Mouse (Mus musculus): ENCODE data around the gene Tssk3. TPM values are rescaled to one million over a fixed set of nuclear protein-coding genes. Genes with fewer than 3 reads are reported as not detected.
"Not testable (repeated sequence)": the region's sequence is repeated elsewhere in the genome, so short reads cannot be mapped to it uniquely, and the experiment has no call there.

Gene Tssk3
- not detected in 2 replicates for total RNA-seq (2017)

DNA sequence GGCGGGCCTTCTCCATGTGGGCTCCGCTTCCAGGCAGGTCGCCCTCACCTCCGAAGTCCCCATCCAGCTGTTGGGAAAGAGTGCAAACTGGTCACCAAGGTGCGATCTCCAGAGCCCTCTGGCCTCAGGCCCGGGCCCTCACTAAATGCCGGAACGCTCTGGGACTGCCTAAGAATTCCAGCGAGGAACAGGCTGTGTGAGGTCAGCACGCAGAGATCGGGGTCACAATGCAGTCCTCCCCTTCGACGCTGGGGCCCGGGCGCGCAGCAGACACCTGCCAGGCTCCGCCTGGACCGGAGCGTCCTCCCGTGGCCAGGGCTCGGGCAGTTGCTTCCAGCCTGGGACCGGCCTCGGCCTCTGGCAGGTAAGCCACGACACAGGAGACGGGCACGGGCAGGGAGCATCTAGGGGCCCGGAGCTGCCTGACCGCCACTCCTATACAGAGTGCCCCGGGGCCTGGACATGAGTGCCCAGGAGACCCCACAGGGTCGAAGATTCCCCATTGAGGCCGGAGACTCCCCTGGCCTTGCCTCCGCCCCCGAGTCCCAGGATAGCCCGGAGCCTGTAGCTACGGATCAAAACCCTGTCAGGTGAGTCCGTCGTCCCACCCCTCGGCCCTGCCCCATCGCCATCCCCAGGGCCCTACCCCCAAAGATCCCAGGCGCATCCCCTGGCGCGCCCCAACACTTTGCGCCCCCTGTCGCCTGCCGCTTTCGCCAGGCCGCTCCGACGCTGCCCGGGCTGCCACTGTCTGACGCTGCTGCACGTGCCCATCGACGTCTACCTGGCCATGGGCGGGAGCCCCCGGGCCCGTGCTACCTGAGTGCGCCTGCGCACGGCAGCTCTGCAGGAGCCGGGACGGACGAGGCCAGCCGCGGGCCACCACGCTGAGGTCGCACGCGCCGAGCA lies at the start of gene Tssk3, which contains the start of gene Fam229a:
Gene Tssk3 (minus strand): TSS at position 51 of the 909 bp plus-strand sequence.
Gene Fam229a (plus strand): TSS at position 219 of the 909 bp plus-strand sequence.
- no peak for ATAC-seq (ENCODE audit: extremely low read depth, insufficient number of reproducible peaks, low FRiP score, poor library complexity, severe bottlenecking)

DNA sequence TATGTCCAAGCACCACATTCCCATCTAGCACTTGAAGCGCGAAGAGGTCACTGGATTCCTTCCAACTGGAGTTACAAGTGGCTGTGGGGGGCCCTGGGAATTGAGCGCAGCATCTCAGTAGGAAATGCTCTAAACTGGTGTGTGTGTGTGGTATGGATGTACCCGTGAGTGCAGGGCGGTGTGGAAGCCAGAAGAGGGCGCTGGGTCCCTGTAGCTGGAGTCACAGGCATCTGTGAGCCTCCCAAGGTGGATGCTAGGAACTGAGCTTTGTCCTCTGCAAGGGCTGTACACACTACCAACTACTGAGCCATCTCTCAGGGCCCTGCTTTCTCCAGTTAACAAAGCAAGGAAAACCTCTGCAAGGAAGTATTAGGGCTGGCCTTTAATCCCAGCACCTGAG lies 49.2 kb upstream of the Tssk3 start:
- peak; percentile 18; the same call in 1 of the 2 replicates for ATAC-seq (ENCODE audit: extremely low read depth, insufficient number of reproducible peaks, low FRiP score, poor library complexity, severe bottlenecking)

- not testable (repeated sequence) for ATAC-seq (ENCODE audit: extremely low read depth, insufficient number of reproducible peaks, low FRiP score, poor library complexity, severe bottlenecking)
Measured at GRCm38 (mm10) chr4:129528901-129529300, 38.1 kb upstream of the Tssk3 start.

DNA sequence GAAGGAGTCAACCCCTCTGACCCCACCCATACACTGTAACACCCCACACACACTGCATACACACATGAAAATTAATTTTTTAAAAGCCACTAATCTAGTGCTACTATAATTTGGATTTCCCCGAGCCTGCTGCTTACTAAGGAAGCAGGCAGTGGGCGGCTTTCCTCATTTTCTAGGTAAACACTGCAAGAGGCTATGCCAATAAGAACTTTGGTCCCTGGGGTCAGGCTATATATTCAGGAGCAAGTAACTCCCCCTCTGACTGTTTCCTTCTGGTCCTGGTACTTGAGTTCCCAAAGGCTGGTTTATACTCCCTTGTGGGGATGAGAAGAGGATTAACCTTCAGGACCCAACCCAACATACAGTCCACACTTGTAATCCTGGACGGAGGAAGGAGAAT lies 35.1 kb upstream of the Tssk3 start:
- no peak for ATAC-seq (ENCODE audit: extremely low read depth, insufficient number of reproducible peaks, low FRiP score, poor library complexity, severe bottlenecking)

DNA sequence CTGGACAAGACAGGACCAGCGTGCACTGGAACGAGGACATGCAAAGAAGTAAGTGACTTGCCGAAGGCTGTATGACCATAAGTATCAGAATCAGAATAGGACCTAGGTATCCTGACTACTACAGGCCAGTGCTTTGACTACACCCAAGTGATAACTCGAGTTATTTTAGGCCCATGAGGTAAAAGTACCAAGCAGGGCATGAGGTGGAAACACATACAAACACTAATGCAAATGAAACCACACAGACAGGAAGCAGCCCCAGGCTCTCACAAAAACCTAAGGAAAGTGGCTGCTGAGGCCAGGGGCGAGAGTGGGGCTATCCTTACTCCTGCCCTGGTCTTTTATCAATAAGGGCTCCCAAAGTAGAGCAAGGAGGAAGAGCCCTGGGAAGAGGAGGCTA lies 34.5 kb upstream of the Tssk3 start:
- peak; percentile 88 for ATAC-seq (ENCODE audit: extremely low read depth, insufficient number of reproducible peaks, low FRiP score, poor library complexity, severe bottlenecking)

GRCm38 (mm10) chr4:129518519-129518918 lies 27.7 kb upstream of the Tssk3 start:
- no peak for ATAC-seq (ENCODE audit: extremely low read depth, insufficient number of reproducible peaks, low FRiP score, poor library complexity, severe bottlenecking)

- ATAC-seq (ENCODE audit: extremely low read depth, insufficient number of reproducible peaks, low FRiP score, poor library complexity, severe bottlenecking) = no peak
Measured at GRCm38 (mm10) chr4:129516925-129517324, 26.1 kb upstream of the Tssk3 start.

DNA sequence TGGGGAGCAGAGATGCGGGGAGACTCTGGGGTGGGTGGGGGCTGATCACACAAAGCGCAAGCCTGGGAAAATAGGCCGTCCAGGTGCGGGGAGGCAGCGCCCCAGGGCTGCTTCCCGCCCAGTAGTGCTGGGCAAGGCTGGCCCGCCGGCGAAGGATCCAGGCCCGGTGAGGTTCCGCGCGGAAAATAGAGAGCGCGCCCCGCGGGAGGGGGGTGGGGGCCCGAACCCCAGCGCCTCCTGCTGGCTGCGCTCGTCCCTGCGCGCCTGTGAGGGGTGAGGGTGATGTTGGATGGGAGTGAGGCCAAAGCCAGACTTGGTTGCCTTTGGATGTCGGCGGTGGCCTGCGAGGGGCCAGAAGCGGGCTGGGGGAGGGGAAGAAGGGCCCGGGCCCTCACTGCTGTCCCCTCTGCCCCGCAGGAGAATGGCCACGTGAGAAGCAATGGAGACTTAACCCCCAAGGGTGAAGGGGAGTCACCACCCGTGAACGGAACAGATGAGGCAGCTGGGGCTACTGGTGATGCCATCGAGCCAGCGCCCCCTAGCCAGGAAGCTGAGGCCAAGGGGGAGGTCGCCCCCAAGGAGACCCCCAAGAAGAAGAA lies 23.6 kb upstream of the Tssk3 start:
- ATAC-seq (ENCODE audit: extremely low read depth, insufficient number of reproducible peaks, low FRiP score, poor library complexity, severe bottlenecking) = peak; percentile 50

DNA sequence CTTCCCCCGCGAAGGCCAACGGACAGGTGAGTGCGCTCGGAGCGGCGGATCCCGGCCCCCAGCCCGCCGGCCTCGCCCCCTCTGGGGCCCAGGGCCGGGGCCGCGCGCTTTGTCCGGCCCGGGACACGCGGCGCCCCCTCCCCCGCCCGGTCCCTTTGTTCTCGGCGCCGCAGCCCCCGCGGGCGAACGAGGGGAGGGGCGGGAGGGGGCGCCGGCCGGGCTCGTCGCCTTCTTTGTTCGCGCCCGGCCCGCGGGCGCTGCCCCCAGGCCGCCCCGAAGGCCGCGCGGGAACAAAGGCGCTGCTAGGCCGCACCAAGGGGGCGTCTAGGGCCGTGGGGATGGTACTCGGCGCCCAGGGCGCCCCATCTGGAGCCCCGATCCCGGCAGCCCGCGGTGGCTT lies 23.1 kb upstream of the Tssk3 start:
- no peak for ATAC-seq (ENCODE audit: extremely low read depth, insufficient number of reproducible peaks, low FRiP score, poor library complexity, severe bottlenecking)

DNA sequence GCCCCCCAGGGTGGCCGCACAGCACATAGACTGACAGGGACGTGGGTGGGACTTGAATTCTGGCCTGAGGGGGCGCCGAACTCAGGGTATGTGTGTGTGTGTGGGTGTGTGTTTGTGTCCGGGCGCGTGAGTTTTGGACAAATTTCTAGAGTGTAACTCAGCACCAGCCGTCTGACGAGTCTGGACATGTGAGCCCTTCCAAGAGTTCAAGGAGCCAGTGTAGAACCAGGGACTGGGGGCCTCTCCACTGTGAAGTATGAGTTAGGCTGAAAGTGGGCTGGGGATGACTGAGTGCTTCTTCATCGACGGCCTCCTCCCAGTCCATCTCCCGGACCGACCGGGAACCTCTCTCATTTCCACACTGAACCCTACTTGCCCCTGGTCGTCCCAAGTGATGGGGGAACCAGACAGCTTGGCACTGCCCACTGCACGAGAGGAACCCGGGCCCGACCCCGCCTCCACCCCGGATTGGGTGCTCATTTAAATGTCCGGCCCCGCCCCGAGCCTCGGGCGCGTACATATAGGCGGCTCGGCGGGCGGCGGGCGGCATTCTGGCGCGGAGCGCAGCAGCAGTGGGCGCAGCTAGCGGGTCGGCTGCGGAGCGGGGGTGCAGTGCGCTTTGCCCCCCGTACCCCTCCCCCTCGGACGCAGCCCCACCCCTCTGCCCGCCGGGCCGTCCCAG lies 22.4 kb upstream of the Tssk3 start, which contains the start of gene Marcksl1:
Gene Marcksl1 (plus strand): TSS at position 496 of the 682 bp plus-strand sequence.
- ATAC-seq (ENCODE audit: extremely low read depth, insufficient number of reproducible peaks, low FRiP score, poor library complexity, severe bottlenecking) = peak; percentile 76

GRCm38 (mm10) chr4:129511413-129512096 lies 20.7 kb upstream of the Tssk3 start:
- no peak for ATAC-seq (ENCODE audit: extremely low read depth, insufficient number of reproducible peaks, low FRiP score, poor library complexity, severe bottlenecking)

DNA sequence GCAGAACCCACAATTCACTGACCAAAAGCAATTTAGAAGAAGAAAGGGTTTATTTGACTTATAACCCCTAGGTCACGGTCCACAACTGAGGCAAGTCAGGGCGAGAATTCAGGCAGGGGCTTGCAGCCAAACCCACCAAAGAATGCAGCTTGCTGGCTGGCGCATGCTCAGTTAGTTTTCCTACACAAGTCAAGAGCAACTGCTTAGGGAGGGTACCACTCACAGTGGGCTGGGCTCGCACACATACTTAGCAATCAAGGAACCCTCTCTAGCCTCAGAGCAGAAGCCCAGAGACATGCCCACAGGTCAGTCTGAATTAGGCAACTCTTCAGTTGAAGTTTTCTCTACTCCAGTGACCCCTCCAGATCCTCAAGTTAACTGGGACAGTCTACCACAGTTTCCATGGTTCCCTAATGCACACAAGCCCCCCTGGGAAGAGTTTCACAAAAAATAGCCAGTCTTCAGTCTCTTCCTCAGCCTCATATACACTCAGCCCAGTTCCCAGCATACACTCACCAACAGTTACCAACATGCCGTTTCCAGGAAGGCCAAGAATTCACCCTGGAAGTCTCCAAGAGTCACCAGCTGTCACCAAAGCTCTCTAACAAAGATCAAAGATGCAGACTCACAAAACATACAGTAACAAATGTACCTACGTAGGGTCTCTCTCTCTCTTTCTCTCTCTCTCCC lies 20.0 kb upstream of the Tssk3 start:
- ATAC-seq (ENCODE audit: extremely low read depth, insufficient number of reproducible peaks, low FRiP score, poor library complexity, severe bottlenecking) = no peak

GRCm38 (mm10) chr4:129509650-129510049 lies 18.8 kb upstream of the Tssk3 start:
- no peak for ATAC-seq (ENCODE audit: extremely low read depth, insufficient number of reproducible peaks, low FRiP score, poor library complexity, severe bottlenecking)

- no peak for ATAC-seq (ENCODE audit: extremely low read depth, insufficient number of reproducible peaks, low FRiP score, poor library complexity, severe bottlenecking)
Measured at GRCm38 (mm10) chr4:129508834-129509600, 18.2 kb upstream of the Tssk3 start.

DNA sequence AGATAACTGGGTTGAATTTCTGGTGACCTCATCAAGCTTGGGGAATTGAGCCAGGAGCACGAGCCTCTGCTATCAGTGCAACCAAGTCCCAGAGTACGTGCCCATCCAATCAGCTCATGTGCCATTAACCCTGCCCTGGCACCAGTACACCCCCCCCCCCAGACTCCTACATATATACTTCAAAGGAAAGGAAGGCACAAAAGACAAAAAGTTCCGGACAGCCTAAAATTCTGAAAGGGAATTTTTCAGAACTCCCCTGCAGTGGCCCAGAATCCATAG lies 17.4 kb upstream of the Tssk3 start:
- no peak for ATAC-seq (ENCODE audit: extremely low read depth, insufficient number of reproducible peaks, low FRiP score, poor library complexity, severe bottlenecking)

DNA sequence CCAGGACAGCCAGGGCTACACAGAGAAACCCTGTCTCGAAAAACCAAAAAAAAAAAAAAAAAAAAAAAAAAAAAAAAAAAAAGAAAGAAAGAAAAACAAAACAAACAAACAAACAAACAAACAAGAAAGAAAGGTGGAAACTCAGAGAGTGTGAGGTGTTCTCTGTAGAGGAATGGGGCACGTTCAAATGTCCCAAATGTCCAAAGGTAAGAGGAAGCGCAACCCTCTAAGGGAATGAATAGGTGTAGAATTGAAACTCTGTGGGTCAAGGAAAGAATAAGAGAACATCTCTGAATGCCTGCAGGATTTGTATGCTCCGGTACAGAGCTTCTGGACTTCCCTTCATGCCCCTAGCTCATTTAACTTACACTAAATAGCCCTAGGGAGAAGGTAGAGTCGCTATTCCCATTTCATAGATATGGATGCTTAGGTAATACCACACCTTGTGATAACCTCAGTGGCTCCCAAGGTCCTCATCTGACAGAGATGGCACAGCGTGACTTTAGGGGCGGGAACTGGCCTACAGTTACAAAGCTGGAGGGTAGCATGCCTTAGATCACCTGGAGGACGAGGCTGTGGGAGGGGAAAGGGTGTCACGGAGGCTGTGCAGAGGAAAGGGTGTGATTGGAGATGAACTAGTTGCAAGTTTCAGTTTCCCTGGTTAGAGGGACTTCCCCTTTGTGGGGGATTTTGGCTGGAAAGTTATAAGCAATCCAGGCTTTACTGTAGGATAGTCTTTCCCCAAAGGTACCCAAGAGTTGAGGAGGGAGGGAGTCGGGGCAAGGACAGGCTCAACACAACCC lies 16.8 kb upstream of the Tssk3 start:
- ATAC-seq (ENCODE audit: extremely low read depth, insufficient number of reproducible peaks, low FRiP score, poor library complexity, severe bottlenecking) = peak; percentile 49; the same call in 1 of the 2 replicates

DNA sequence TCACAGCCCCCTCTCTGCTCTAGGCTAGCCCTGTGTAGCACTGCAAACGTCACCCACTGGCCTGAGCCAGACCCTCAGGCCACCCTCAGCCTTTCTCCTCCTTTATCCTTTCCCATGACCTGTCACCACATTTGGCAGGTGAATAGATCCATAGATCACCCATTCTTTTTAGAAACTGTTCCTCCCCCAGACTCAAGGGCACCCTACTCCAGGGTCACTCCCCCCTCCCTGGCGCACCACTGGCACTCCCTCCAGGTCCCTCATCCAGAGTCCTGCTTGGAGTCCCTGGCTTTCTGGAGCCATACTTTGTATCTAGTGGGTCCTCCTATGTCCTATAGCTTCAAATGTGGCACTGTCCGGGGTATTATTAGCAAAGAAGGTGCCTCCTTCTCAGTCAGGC lies 14.7 kb upstream of the Tssk3 start:
- no peak for ATAC-seq (ENCODE audit: extremely low read depth, insufficient number of reproducible peaks, low FRiP score, poor library complexity, severe bottlenecking)
